Mouse (Mus musculus): Measurements from ENCODE around the gene Syn2.

GRCm38 (mm10) chr6:115330964-115331363 is 196.3 kb downstream of the Syn2 start:
- no peak for TF ChIP-seq POLR2A (IDR thresholded peaks at IDR 0.05; ENCODE audit: borderline replicate concordance, control insufficient read depth, low read depth, low read length)
- no peak for TF ChIP-seq CTCF (IDR thresholded peaks at IDR 0.05; ENCODE audit: control insufficient read depth, insufficient read depth, low read length)

Data from bone marrow, adult 2 months (tissue).